Mouse (Mus musculus): Measurements from ENCODE around the gene Por. TPM values are rescaled to one million over a fixed set of nuclear protein-coding genes. Genes with fewer than 3 reads are reported as not detected.

Gene Por
- 93.5 TPM for polyA plus RNA-seq (2017; shearing (Covaris generic))

GRCm38 (mm10) chr5:135669741-135670275 is at the start of gene Por:
Gene Por, plus strand, starts transcription at chr5:135670033.

GRCm38 (mm10) chr5:135632117-135632796 is 37.6 kb upstream of the Por start, which contains the start of gene Rhbdd2:
Gene Rhbdd2, plus strand, starts transcription at chr5:135632618.

GRCm38 (mm10) chr5:135743741-135744609 is 74.1 kb downstream of the Por start, which contains the start of gene Tmem120a:
Gene Tmem120a, minus strand, starts transcription at chr5:135744448.

GRCm38 (mm10) chr5:135777796-135778470 is 108.1 kb downstream of the Por start, which contains the start of gene Styxl1:
Gene Styxl1, minus strand, starts transcription at chr5:135778385.

GRCm38 (mm10) chr5:135778471-135779445 is 108.9 kb downstream of the Por start, which contains the start of gene Mdh2:
Gene Mdh2, plus strand, starts transcription at chr5:135778480.

Other genes with a start within 250 kb of the Por start
- 11.0 TPM for gene Hip1, start 124.9 kb upstream of the Por start, polyA plus RNA-seq (2017; shearing (Covaris generic))
- gene Ccl26, start 106.5 kb upstream of the Por start, polyA plus RNA-seq (2017; shearing (Covaris generic)) = not detected
- 0.72 TPM for gene Ccl24, start 97.0 kb upstream of the Por start, polyA plus RNA-seq (2017; shearing (Covaris generic))
- 43.4 TPM for gene Rhbdd2, start 37.4 kb upstream of the Por start, polyA plus RNA-seq (2017; shearing (Covaris generic))
- gene Tmem120a, start 74.4 kb downstream of the Por start, polyA plus RNA-seq (2017; shearing (Covaris generic)) = 72.4 TPM
- 1.0 TPM for gene Styxl1, start 108.4 kb downstream of the Por start, polyA plus RNA-seq (2017; shearing (Covaris generic))
- 565 TPM for gene Mdh2, start 108.4 kb downstream of the Por start, polyA plus RNA-seq (2017; shearing (Covaris generic))
- gene Srrm3, start 136.9 kb downstream of the Por start, polyA plus RNA-seq (2017; shearing (Covaris generic)) = not detected
- gene Hspb1, start 217.9 kb downstream of the Por start, polyA plus RNA-seq (2017; shearing (Covaris generic)) = 1.6 TPM

All from inflammation-experienced regulatory T-cells, adult 16 weeks (primary cell).